Mouse (Mus musculus): ENCODE measurements around the gene Zfp981. TPM values are rescaled to one million over a fixed set of nuclear protein-coding genes. Genes with fewer than 3 reads are reported as not detected.
"Not testable (repeated sequence)": the region's sequence is repeated elsewhere in the genome, so short reads cannot be mapped to it uniquely, and the experiment has no call there.

The Zfp981 gene
- polyA plus RNA-seq (2014; fragmentation: Nextera tagmentation; extraction: Ambion mirVana): 0.13 TPM in 1 of 2 replicates, not detected in the other

DNA sequence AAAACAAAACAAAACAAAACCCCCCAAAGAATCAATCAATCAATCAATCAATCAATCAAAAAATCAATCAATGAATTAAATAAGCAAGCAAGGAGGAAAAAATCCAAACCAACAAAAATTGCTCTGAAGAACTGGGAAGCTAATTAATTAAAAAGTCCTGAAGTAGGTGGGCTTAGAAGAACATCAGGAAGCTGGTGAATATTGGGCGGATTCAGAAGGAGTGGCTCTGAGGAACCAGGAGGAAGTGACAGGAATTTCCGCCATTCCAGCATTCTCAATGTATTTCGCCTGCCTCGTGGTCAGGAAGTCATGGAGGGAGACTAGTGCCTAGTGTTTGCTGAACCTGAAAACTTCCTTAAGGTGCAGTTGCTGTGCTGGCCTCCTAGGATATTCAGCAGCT is at the start of gene Zfp981:
Gene Zfp981 (plus strand): TSS at position 301 of the 400 bp plus-strand sequence.
- 93% methylated on average over 4 of the region's 4 CpGs for WGBS
- H3K27me3 ChIP-seq (ENCODE audit: control insufficient read depth, insufficient read depth, low read length); ATAC-seq (ENCODE audit: low FRiP score, low TSS enrichment); H3K27ac ChIP-seq (ENCODE audit: low read depth, low read length); H3K4me1 ChIP-seq (ENCODE audit: control insufficient read depth, insufficient read depth, low read length); H3K4me2 ChIP-seq (replicated peaks; ENCODE audit: low read depth, low read length); H3K9ac ChIP-seq (ENCODE audit: low read depth, low read length); H3K4me3 ChIP-seq (ENCODE audit: low read length); H3K36me3 ChIP-seq (ENCODE audit: control insufficient read depth, insufficient read depth, low read length): not testable (repeated sequence)
- H3K9me3 ChIP-seq (ENCODE audit: control insufficient read depth, low read length): peaks cover 26% of the 10 kb centered on the region

DNA sequence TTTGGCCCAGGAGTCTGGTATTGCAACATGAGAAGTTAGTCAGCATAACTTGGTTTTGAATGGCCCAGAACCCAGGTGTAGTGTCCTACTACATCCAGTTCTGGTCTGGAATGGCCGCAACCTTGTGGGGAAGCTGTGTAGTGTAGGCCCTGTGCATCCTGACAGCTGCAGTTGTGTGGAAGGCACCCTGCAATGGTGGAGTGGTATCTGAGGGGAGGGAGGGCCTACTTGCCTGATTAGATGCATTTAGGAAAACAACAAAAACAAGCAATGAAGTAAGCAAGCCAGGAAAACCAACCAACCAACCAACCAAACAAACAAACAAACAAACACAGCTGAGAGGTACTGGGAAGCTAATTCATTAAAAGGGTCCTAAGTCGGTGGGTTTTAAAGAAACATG is 49.3 kb upstream of the Zfp981 start:
- 87% methylated on average over 2 of the region's 2 CpGs for WGBS

DNA sequence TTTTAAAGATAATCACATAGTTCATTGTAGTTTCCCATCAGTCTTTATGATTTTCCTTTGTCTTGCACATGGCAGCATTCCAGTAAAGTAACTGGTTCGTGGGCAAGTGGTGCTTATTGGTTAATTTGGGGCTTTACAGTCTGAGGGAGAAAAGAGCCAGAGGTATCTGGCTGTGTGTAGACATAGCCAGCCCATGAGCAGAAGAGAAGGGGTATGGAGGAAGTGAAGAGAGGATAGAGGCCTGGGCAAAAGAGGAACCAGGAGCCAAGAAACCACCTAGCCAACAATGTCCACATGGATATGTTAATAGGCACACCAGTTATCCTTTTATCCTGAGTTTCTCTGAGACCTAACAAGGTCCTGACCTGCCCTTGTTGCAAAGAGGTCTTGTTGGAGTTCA is 47.7 kb upstream of the Zfp981 start:
- H3K4me1 ChIP-seq (ENCODE audit: control insufficient read depth, insufficient read depth, low read length); ATAC-seq (ENCODE audit: low FRiP score, low TSS enrichment); H3K27ac ChIP-seq (ENCODE audit: low read depth, low read length); H3K4me3 ChIP-seq (ENCODE audit: low read length); H3K4me2 ChIP-seq (replicated peaks; ENCODE audit: low read depth, low read length); H3K9ac ChIP-seq (ENCODE audit: low read depth, low read length); H3K27me3 ChIP-seq (ENCODE audit: control insufficient read depth, insufficient read depth, low read length); H3K36me3 ChIP-seq (ENCODE audit: control insufficient read depth, insufficient read depth, low read length): not testable (repeated sequence)
- H3K9me3 ChIP-seq (ENCODE audit: control insufficient read depth, low read length): peaks cover 48% of the 10 kb centered on the region
- whole genome bisulfite sequencing: 73% methylated on average over 1 of the region's 1 CpGs

More for the DNA sequence above, 49.3 kb upstream of the Zfp981 start:
- H3K9me3 ChIP-seq (ENCODE audit: control insufficient read depth, low read length): peaks cover 56% of the 10 kb centered on the region
- H3K9ac ChIP-seq (ENCODE audit: low read depth, low read length); H3K27ac ChIP-seq (ENCODE audit: low read depth, low read length); H3K36me3 ChIP-seq (ENCODE audit: control insufficient read depth, insufficient read depth, low read length); H3K4me3 ChIP-seq (ENCODE audit: low read length); H3K27me3 ChIP-seq (ENCODE audit: control insufficient read depth, insufficient read depth, low read length); ATAC-seq (ENCODE audit: low FRiP score, low TSS enrichment); H3K4me2 ChIP-seq (replicated peaks; ENCODE audit: low read depth, low read length); H3K4me1 ChIP-seq (ENCODE audit: control insufficient read depth, insufficient read depth, low read length): not testable (repeated sequence)

GRCm38 (mm10) chr4:146454896-146455295 is 46.9 kb upstream of the Zfp981 start:
- no peak for ATAC-seq (ENCODE audit: low FRiP score, low TSS enrichment)
- peaks cover 48% of the 10 kb centered on the region for H3K9me3 ChIP-seq (ENCODE audit: control insufficient read depth, low read length)

DNA sequence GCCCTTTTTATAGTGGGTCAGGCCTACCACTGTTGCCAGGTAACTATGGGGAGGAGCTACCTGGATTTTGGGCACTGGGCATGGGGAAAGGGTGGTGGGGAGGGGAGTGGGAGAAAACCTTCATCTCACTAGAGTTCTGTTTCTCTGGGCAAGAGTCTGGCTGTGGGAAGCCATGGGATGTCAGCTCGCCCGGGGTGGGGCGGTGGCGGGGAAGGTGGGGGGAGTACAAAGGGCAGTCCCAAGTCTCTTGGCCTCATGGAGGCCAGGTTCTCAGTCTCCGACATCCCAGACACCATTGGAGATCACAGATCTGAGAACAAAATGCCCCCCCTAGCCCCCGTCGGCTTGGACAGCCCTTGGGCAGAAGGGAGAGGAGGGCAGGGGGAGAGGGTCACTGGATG is 46.5 kb upstream of the Zfp981 start:
- Histone ChIP-seq H3K4me3 (ENCODE audit: low read length) (no peak overlapping the region), H3K27ac (ENCODE audit: low read depth, low read length) (no peak overlapping the region), H3K4me1 (ENCODE audit: control insufficient read depth, insufficient read depth, low read length) (no peaks in the 10 kb centered on the region), H3K4me2 (replicated peaks; ENCODE audit: low read depth, low read length) (no peak overlapping the region), H3K36me3 (ENCODE audit: control insufficient read depth, insufficient read depth, low read length) (no peaks in the 10 kb centered on the region), H3K9me3 (ENCODE audit: control insufficient read depth, low read length) (peaks cover 48% of the 10 kb centered on the region), H3K27me3 (ENCODE audit: control insufficient read depth, insufficient read depth, low read length) (no peaks in the 10 kb centered on the region), H3K9ac (ENCODE audit: low read depth, low read length) (no peak overlapping the region)
- 95% methylated on average over 7 of the region's 7 CpGs for WGBS
- peak; percentile 41 for ATAC-seq (ENCODE audit: low FRiP score, low TSS enrichment)

More at GRCm38 (mm10) chr4:146454896-146455295, 46.9 kb upstream of the Zfp981 start:
- WGBS: 52% methylated on average over 2 of the region's 2 CpGs
- no peak overlapping the region for H3K4me2 ChIP-seq (replicated peaks; ENCODE audit: low read depth, low read length)
- no peaks in the 10 kb centered on the region for H3K27me3 ChIP-seq (ENCODE audit: control insufficient read depth, insufficient read depth, low read length)
- no peak overlapping the region for H3K4me3 ChIP-seq (ENCODE audit: low read length)
- H3K36me3 ChIP-seq (ENCODE audit: control insufficient read depth, insufficient read depth, low read length): no peaks in the 10 kb centered on the region
- no peaks in the 10 kb centered on the region for H3K4me1 ChIP-seq (ENCODE audit: control insufficient read depth, insufficient read depth, low read length)
- H3K9ac ChIP-seq (ENCODE audit: low read depth, low read length): no peak overlapping the region
- H3K27ac ChIP-seq (ENCODE audit: low read depth, low read length): no peak overlapping the region

GRCm38 (mm10) chr4:146456061-146456726 is 45.6 kb upstream of the Zfp981 start:
- Histone ChIP-seq H3K36me3 (ENCODE audit: control insufficient read depth, insufficient read depth, low read length) (no peaks in the 10 kb centered on the region), H3K4me2 (replicated peaks; ENCODE audit: low read depth, low read length) (no peak overlapping the region), H3K9me3 (ENCODE audit: control insufficient read depth, low read length) (peaks cover 52% of the 10 kb centered on the region), H3K27ac (ENCODE audit: low read depth, low read length) (no peak overlapping the region), H3K27me3 (ENCODE audit: control insufficient read depth, insufficient read depth, low read length) (no peaks in the 10 kb centered on the region), H3K9ac (ENCODE audit: low read depth, low read length) (no peak overlapping the region), H3K4me3 (ENCODE audit: low read length) (no peak overlapping the region), H3K4me1 (ENCODE audit: control insufficient read depth, insufficient read depth, low read length) (no peaks in the 10 kb centered on the region)
- WGBS: 75% methylated on average over 4 of the region's 4 CpGs
- ATAC-seq (ENCODE audit: low FRiP score, low TSS enrichment): no peak

GRCm38 (mm10) chr4:146457126-146457525 is 44.7 kb upstream of the Zfp981 start:
- H3K27ac ChIP-seq (ENCODE audit: low read depth, low read length): no peak overlapping the region
- H3K4me2 ChIP-seq (replicated peaks; ENCODE audit: low read depth, low read length): no peak overlapping the region
- no peak for ATAC-seq (ENCODE audit: low FRiP score, low TSS enrichment)
- H3K36me3 ChIP-seq (ENCODE audit: control insufficient read depth, insufficient read depth, low read length): no peaks in the 10 kb centered on the region
- 69% methylated on average over 2 of the region's 2 CpGs for WGBS
- no peaks in the 10 kb centered on the region for H3K4me1 ChIP-seq (ENCODE audit: control insufficient read depth, insufficient read depth, low read length)
- no peaks in the 10 kb centered on the region for H3K27me3 ChIP-seq (ENCODE audit: control insufficient read depth, insufficient read depth, low read length)
- H3K4me3 ChIP-seq (ENCODE audit: low read length): no peak overlapping the region
- H3K9me3 ChIP-seq (ENCODE audit: control insufficient read depth, low read length): peaks cover 52% of the 10 kb centered on the region
- H3K9ac ChIP-seq (ENCODE audit: low read depth, low read length): no peak overlapping the region

GRCm38 (mm10) chr4:146457720-146458119 is 44.1 kb upstream of the Zfp981 start:
- no peak overlapping the region for H3K9ac ChIP-seq (ENCODE audit: low read depth, low read length)
- 74% methylated on average over 1 of the region's 1 CpGs for WGBS
- no peaks in the 10 kb centered on the region for H3K36me3 ChIP-seq (ENCODE audit: control insufficient read depth, insufficient read depth, low read length)
- peak; percentile 32; the same call in 1 of the 2 replicates for ATAC-seq (ENCODE audit: low FRiP score, low TSS enrichment)
- H3K9me3 ChIP-seq (ENCODE audit: control insufficient read depth, low read length): peaks cover 49% of the 10 kb centered on the region
- no peaks in the 10 kb centered on the region for H3K4me1 ChIP-seq (ENCODE audit: control insufficient read depth, insufficient read depth, low read length)
- H3K4me2 ChIP-seq (replicated peaks; ENCODE audit: low read depth, low read length): no peak overlapping the region
- H3K27me3 ChIP-seq (ENCODE audit: control insufficient read depth, insufficient read depth, low read length): no peaks in the 10 kb centered on the region
- no peak overlapping the region for H3K4me3 ChIP-seq (ENCODE audit: low read length)
- H3K27ac ChIP-seq (ENCODE audit: low read depth, low read length): no peak overlapping the region

- H3K4me2 ChIP-seq (replicated peaks; ENCODE audit: low read depth, low read length); H3K36me3 ChIP-seq (ENCODE audit: control insufficient read depth, insufficient read depth, low read length); H3K9ac ChIP-seq (ENCODE audit: low read depth, low read length); H3K27ac ChIP-seq (ENCODE audit: low read depth, low read length); H3K4me3 ChIP-seq (ENCODE audit: low read length); H3K27me3 ChIP-seq (ENCODE audit: control insufficient read depth, insufficient read depth, low read length); ATAC-seq (ENCODE audit: low FRiP score, low TSS enrichment); H3K4me1 ChIP-seq (ENCODE audit: control insufficient read depth, insufficient read depth, low read length): not testable (repeated sequence)
- peaks cover 36% of the 10 kb centered on the region for H3K9me3 ChIP-seq (ENCODE audit: control insufficient read depth, low read length)
- 78% methylated on average over 5 of the region's 5 CpGs for WGBS
Observed at GRCm38 (mm10) chr4:146459822-146460221, 42.0 kb upstream of the Zfp981 start.
